Mouse (Mus musculus) thymus, postnatal 0 days (tissue): ENCODE results near the gene Scrn1. TPM values are rescaled to one million over a fixed set of nuclear protein-coding genes. Genes with fewer than 3 reads are reported as not detected.
A peak's percentile ranks its signal among the peaks of the same experiment; 100 is the strongest.

Experiments used
- DNase-seq: peaks from one replicate; pipeline ENCODE4 v3.0.0-alpha.2; 2015; ENCODE audit warnings: low spot score
- polyA plus RNA-seq: library from polyadenylated mRNA; unstranded; fragments of >200 nt; fragmentation: Nextera tagmentation; extraction: Ambion mirVana; gene quantifications from 2 replicates; pipeline ENCODE4 v1.2.1, GENCODE M21; 2015

The Scrn1 gene
- polyA plus RNA-seq, result 0.94 and 0.98 TPM in 2 replicates

DNA sequence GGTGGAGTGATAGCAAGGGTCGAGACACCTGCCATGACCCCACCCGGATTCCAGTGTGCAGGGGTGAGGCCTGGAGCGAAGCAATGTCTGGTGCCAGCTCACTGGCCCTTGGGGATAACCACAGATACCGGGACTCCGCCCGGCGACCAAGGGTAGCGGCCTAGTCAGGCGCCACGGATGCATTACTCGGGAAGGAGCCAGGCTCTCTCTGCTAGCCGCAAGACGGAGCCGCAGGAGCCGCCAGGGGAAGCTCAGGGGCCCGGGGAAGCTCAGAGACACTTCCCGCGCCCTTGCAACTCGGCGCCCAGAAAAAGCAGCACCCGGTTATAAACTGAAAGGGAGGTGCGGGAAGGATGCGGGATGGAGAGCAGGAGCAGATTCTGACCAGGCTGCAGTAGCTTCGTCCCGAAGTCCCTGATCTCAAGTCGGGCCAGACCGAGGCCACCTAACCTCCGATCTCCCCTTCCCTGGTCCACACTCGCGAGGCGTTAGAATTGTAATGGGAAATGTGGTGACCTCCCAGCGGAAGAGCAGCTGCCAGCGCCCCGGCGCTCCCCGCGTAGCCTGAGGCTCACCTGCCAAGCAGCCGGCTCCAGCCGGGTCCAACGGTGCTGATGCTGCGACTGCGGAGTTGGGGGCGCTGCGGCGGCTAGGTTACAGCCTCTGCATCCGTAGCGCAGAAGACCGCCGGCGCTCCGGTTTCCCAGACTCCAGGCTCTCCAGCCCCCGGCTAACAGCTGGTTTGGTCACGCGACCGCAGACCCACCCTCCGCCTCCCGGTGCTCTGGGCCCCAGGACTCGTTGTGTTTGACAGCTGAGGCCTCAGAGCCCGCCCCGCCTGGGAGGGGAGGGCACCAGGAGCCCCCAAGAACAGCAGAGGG, at the start of gene Scrn1:
Gene Scrn1, minus strand, starts transcription at position 825 of the 881 bp plus-strand sequence.
- DNase-seq, result peak; percentile 35

DNA sequence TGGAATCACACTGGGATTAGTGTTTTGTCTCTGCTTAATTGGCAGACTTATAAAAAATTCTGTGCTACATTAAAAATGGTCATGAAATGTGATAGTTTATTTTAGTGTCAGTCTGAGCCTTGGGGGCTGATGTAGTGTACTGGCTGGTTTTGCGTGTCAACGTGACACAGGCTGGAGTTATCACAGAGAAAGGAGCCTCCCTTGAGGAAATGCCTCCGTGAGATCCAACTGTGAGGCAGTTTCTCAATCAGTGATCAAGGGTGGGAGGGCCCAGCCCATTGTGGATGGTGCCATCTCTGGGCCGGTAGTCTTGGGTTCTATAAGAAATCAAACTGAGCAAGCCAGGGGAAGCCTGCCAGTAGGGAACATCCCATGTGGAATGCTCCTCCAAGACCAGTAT, 40.0 kb upstream of the Scrn1 start:
- no peak for DNase-seq

GRCm38 (mm10) chr6:54604001-54604715, 37.9 kb upstream of the Scrn1 start:
- no peak for DNase-seq

DNA sequence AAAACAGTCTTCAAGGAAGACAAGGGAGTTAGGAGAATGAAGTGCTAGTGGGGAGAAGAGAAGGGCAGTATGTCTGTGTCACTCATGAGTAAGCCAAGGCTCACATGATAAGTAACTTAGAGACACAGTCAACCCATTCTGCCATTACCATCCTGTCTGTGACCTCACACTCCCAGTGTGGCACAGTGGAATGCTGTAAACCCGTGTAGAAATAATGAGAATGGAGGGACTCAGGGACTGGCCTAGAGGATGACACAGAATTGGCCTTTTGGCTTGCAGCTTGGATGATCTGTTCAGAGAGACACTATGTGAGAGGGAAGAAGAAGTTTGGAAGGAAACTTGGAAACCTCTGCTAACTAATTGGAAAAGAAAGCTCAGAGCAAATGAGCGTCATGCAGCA, 36.6 kb upstream of the Scrn1 start:
- no peak for DNase-seq

- no peak for DNase-seq
Measured at GRCm38 (mm10) chr6:54600681-54601347, 34.5 kb upstream of the Scrn1 start.

DNA sequence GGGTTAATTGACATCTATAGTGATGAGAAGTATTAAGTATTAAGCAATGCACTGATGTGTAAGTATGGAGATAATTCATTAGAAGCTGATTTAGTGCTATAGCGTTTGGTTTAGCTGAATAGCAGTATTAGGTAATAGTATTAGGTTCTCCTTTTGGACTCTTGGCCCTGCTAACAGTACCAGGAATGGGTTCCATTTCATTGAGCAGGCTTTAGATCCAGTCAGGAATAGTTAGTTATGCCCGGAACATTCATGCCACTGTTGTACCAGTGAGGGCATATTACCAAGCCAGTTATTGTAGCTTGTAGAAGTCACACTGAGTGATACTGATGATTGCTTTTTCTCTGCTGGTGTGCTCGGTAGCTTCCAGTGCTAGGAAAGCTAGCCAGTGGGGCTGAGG, 31.4 kb upstream of the Scrn1 start:
- DNase-seq, result no peak

DNA sequence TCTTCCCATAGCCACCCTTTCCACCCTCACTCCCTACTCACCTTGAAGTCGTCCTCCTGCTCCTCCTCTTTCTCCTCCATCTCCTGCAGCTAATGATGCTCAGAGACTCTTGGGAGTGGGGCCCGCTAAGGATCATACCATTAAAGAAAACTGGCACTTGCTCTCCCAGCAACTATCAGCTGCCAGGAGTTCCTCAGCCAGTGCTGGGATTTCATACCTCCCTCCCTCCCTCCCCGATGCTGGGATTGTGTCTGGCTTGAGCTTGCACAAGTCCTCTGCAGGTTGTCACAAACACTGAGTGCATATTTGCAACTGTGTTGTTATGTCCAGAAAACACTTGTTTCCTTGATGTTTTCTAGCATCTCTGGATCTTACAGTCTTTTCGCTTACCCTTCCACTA, 30.9 kb upstream of the Scrn1 start, which contains the start of gene Fkbp14:
Gene Fkbp14, minus strand, starts transcription at position 101 of the 400 bp plus-strand sequence.
- no peak for DNase-seq

- DNase-seq, result no peak
Measured at GRCm38 (mm10) chr6:54595330-54595878, 29.1 kb upstream of the Scrn1 start.

- DNase-seq, result peak; percentile 50
Measured at GRCm38 (mm10) chr6:54594469-54595329, 28.4 kb upstream of the Scrn1 start, which contains the start of gene Plekha8. Gene Plekha8, plus strand, starts transcription at chr6:54595111.

DNA sequence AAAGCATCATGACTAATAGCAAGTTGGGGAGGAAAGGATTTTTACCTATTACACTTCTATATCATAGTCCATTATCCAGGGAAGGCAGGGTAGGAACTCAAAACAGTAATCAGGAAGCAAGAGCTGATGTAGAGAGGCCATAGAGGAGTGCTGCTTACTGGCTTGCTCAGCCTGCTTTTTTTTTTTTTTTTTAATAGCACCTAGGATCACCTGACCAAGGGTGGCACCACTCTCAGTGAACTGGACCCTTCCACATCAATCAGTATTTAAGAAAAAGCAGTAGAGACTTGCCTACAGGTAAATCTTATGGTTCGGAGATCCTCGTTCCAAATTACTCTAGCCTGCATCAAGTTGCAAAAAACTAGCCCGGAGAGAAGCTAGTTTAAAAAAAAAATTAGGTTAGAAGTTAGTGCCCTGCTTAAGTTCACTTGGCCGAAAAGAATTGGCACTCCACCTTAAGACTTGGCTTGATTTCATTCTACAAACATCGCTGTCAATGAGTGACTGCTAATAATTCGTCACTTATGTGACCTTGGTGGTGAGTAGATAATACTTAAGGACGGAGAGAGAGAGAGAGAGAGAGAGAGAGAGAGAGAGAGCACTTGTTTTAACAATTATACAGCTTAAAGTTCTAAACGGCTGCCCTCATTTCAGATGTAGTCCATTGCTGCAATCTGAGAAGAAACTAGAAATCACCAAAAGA, 27.6 kb upstream of the Scrn1 start:
- DNase-seq, result no peak

GRCm38 (mm10) chr6:54592938-54593535, 26.7 kb upstream of the Scrn1 start:
- DNase-seq, result peak; percentile 52

DNA sequence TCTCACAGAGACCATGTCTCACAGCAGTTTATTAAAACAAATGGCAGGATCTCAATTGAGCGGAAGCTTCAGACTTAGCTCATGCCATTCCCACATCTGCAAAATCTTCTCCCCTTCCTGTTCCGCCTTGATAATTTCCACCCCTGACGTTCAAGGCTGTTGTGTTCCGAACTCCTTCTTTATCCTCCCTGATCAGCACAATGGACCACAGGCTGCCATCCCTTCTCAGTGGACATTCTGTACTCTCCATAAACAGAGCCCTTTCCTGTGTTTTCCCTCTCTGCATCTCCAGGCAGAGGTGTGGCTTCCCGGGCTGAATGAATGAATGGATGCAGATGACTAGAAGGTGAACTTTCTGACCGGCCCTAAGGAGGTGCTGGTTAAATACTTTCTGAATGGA, 25.5 kb upstream of the Scrn1 start:
- DNase-seq, result no peak

DNA sequence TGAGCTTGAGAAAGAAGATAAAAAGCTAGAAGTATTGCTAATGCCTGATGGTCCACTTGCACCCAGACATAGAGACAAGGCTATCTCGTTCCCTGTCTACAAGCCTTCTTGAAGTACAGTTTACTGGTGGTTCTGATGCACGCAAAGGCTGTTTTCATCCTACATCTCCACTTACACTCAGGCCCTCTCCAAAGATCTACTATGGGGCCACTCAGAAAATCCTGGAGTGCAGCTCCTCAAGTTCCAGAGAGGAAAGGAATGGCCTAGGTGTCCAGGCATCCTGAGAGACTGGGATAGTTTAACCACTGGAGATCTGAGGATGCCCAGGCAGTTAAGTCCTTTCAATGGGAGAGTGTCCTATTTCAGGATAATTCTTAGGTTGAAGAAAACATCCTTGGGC, 24.4 kb upstream of the Scrn1 start:
- no peak for DNase-seq

GRCm38 (mm10) chr6:54588212-54588611, 21.9 kb upstream of the Scrn1 start:
- no peak for DNase-seq

GRCm38 (mm10) chr6:54587683-54588082, 21.4 kb upstream of the Scrn1 start:
- DNase-seq, result no peak

DNA sequence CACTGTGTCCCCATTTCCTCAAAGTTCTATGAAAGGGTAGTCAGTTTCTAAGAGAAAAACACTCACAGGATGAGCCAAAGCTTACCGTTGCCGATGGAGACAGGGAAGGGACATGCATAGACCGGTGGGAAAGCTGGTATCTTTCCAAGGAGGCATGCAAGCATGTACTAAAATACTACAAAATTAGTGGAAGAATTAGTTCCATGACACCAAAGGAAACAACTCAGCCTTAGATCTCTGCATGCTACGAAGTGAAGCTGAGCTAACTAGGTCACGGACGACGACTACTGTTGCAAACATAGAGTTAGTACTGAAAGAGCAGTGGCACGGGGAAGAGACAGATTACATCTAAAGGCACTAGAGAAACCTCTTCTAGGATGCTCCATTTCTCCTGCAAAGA, 20.6 kb upstream of the Scrn1 start:
- DNase-seq, result peak; percentile 37

GRCm38 (mm10) chr6:54586175-54586574, 19.9 kb upstream of the Scrn1 start:
- DNase-seq, result peak; percentile 70

DNA sequence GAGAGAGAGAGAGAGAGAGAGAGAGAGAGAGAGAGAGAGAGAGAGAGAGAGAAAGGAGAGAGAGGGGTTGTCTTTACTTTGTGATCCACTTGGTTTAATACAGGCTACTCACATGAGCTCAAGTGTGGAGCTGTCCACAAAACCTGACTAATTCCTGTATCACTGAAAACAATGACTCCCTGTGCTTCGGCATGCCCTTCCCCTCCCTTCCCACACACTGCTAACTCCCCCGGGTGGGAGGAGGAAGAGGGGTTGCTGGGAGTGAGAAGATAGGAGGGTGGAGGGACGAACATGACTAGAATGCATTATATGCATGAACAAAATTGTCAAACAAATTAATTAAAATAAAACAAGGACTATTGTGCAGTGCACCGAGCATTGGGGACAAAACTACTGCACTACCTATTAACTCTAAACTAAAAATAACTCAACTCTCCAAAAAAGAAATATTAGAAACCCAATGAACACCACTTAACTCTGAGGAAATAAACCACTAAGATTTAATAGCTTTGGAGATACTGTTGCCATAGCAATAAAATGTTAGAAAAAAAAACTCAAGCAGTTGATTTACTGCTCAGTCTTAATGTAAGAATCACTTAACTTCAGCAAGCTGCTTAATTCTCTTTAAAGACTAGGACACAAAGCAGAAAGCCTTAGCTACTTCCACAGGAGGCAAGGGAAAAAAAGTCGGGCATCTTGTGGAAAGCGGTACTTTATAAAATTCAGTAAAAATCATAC, 7.1 kb upstream of the Scrn1 start:
- no peak for DNase-seq

DNA sequence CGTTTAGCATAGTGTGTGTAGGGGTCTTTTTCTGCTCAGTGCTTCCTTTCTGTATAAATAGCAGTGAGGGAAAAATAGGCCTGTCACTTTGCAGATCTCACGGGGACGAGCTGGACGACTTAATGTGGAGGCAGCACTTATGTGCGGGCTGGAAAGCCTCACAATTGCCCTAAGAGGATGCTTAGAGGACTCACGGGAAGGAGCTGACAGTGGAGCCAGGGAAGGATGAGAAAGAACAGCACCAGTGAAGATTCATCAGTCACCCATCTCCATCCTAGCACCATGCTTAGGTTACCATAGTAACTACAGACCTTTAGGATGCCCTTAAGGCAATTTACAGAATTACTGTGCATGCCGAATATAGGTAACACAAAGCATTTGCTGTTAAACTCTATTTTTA, 3.5 kb upstream of the Scrn1 start:
- DNase-seq, result no peak
